Mouse (Mus musculus) liver, embryonic 12.5 days (tissue): ENCODE measurements around the gene Strada. TPM values are rescaled to one million over a fixed set of nuclear protein-coding genes. Genes with fewer than 3 reads are reported as not detected.
"Not testable (repeated sequence)": the region's sequence is repeated elsewhere in the genome, so short reads cannot be mapped to it uniquely, and the experiment has no call there.

ENCODE experiments used
- ATAC-seq: fragments of 200-750 bp; cut with Nextera tagmentation; 2 replicates; pipeline ENCODE4 v1.8.0; 2017; ENCODE audit warnings: moderate number of reproducible peaks, mild to moderate bottlenecking, moderate library complexity
- H3K27ac ChIP-seq: fragments of 300-500 bp; sonication (generic); 2 replicates; pipeline ENCODE4 v1.5.1; 2016; ENCODE audit warnings: mild to moderate bottlenecking
- H3K27me3 ChIP-seq: fragments of 300-500 bp; sonication (generic); replicated peaks from 2 replicates; pipeline ENCODE4 v1.6.1; 2016; ENCODE audit warnings: mild to moderate bottlenecking, moderate library complexity
- H3K36me3 ChIP-seq: fragments of 300-500 bp; sonication (generic); 2 replicates; pipeline ENCODE4 v1.6.1; 2016; ENCODE audit warnings: mild to moderate bottlenecking, moderate library complexity
- H3K4me1 ChIP-seq: fragments of 300-500 bp; sonication (generic); 2 replicates; pipeline ENCODE4 v1.6.1; 2016
- H3K4me2 ChIP-seq: fragments of 300-500 bp; sonication (generic); 2 replicates; pipeline ENCODE4 v1.6.1; 2016; ENCODE audit warnings: mild to moderate bottlenecking, moderate library complexity
- H3K4me3 ChIP-seq: fragments of 300-500 bp; sonication (generic); 2 replicates; pipeline ENCODE4 v1.5.1; 2016; ENCODE audit warnings: mild to moderate bottlenecking, moderate library complexity
- H3K9ac ChIP-seq: fragments of 300-500 bp; sonication (generic); 2 replicates; pipeline ENCODE4 v1.6.1; 2016; ENCODE audit warnings: mild to moderate bottlenecking, moderate library complexity
- H3K9me3 ChIP-seq: fragments of 300-500 bp; sonication (generic); replicated peaks from 2 replicates; pipeline ENCODE4 v1.6.1; 2016; ENCODE audit warnings: mild to moderate bottlenecking, moderate library complexity
- WGBS: fragments of 180-500 bp; shearing (Covaris S2); methylation state at CpG from one replicate; pipeline ENCODE4 v1.1.7; 2016; ENCODE audit not compliant: insufficient replicate concordance; 5-methylcytosine and 5-hydroxymethylcytosine counted together
- polyA plus RNA-seq: library from polyadenylated mRNA; unstranded; fragments of >200 nt; fragmentation: Nextera tagmentation; extraction: Ambion mirVana; gene quantifications from 2 replicates; pipeline ENCODE4 v1.2.1, GENCODE M21; 2016

Strada gene
- polyA plus RNA-seq, 1 experiment from 2014 or later: 12.6 TPM

- H3K9me3 ChIP-seq: no peaks in the 10 kb centered on the region
- H3K4me1 ChIP-seq: peaks cover 36% of the 10 kb centered on the region
- no peak for ATAC-seq
- WGBS: 54% methylated on average over 6 of the region's 6 CpGs
- peaks cover 94% of the 10 kb centered on the region for H3K36me3 ChIP-seq
- H3K27ac ChIP-seq: peak overlapping the region; percentile 51; the same call in 1 of the 2 replicates
- no peaks in the 10 kb centered on the region for H3K27me3 ChIP-seq
- H3K4me3 ChIP-seq: no peak overlapping the region
- H3K9ac ChIP-seq: no peak overlapping the region
- H3K4me2 ChIP-seq: no peak overlapping the region; the same call in 1 of the 2 replicates
Observed at GRCm38 (mm10) chr11:106200756-106201155, 1.2 kb downstream of the Strada start.

DNA sequence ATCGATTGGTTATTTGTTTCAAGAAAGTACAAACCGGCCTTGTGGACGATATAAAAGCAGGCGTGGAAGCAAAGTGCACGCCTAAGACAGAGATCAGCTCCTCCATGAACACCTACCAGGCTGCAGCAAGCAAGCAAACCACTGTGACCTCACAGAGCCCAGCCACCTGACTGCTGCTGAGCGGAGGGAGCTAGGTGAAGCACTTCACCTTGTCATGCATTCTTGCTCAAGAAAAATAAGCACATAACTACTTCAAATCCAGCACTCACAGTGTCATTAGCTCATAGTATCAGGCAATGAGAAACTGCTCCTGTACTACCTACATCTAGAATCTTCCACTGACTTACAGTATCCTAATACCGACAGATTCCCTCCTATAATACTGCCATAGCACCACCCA is 2.0 kb downstream of the Strada start:
- peaks cover 41% of the 10 kb centered on the region for H3K4me1 ChIP-seq
- ATAC-seq, H3K9ac ChIP-seq, H3K4me2 ChIP-seq, H3K9me3 ChIP-seq, H3K4me3 ChIP-seq, H3K27ac ChIP-seq, H3K27me3 ChIP-seq: not testable (repeated sequence)
- 84% methylated on average over 7 of the region's 7 CpGs for WGBS
- peaks cover 87% of the 10 kb centered on the region for H3K36me3 ChIP-seq

- Histone ChIP-seq H3K36me3 (peaks cover 70% of the 10 kb centered on the region), H3K27me3 (no peaks in the 10 kb centered on the region), H3K27ac (0 out of 2 replicates have a peak overlapping the region, but pooled peaks have one; percentile 12), H3K4me3 (no peak overlapping the region), H3K9ac (no peak overlapping the region), H3K4me2 (no peak overlapping the region), H3K4me1 (peaks cover 53% of the 10 kb centered on the region), H3K9me3 (no peaks in the 10 kb centered on the region)
- no peak for ATAC-seq
- WGBS: 44% methylated on average over 4 of the region's 4 CpGs
Observed at GRCm38 (mm10) chr11:106198277-106198676, 3.7 kb downstream of the Strada start.

GRCm38 (mm10) chr11:106195341-106195740 is 6.6 kb downstream of the Strada start:
- ATAC-seq: no peak
- Histone ChIP-seq H3K4me1 (peaks cover 50% of the 10 kb centered on the region), H3K27ac (peak overlapping the region; percentile 26; the same call in 1 of the 2 replicates)

DNA sequence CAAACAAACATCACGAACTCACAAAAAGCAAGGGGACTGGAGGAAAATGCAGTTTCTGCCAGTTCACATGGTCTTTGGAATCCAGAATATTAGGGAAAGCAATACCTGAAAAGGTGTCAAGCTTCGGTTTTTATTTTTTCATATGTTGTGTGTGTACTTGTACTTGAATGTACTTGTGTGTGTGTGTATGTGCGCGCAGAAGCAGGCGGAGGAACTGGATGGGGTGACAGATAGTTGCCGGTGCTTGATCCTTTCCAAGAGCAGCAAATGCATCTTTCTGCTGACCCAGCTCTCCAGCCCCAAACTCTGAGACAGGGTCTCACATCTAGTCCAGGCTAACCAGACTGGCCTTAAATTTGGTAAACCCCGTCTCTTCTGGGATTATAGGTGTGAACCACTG is 7.1 kb downstream of the Strada start:
- Histone ChIP-seq H3K36me3 (peaks cover 38% of the 10 kb centered on the region), H3K4me3 (no peak overlapping the region), H3K9me3 (no peaks in the 10 kb centered on the region), H3K27me3 (no peaks in the 10 kb centered on the region), H3K9ac (0 out of 2 replicates have a peak overlapping the region, but pooled peaks have one; percentile 2), H3K4me2 (no peak overlapping the region), H3K27ac (0 out of 2 replicates have a peak overlapping the region, but pooled peaks have one; percentile 26), H3K4me1 (peaks cover 50% of the 10 kb centered on the region)
- no peak for ATAC-seq
- WGBS: 87% methylated on average over 7 of the region's 7 CpGs

More at GRCm38 (mm10) chr11:106195341-106195740, 6.6 kb downstream of the Strada start:
- no peak overlapping the region for H3K4me3 ChIP-seq
- no peak overlapping the region for H3K4me2 ChIP-seq
- peaks cover 42% of the 10 kb centered on the region for H3K36me3 ChIP-seq
- H3K27me3 ChIP-seq: no peaks in the 10 kb centered on the region
- no peaks in the 10 kb centered on the region for H3K9me3 ChIP-seq
- H3K9ac ChIP-seq: no peak overlapping the region

- H3K4me3 ChIP-seq: peak overlapping the region; percentile 70
- H3K27ac ChIP-seq: peak overlapping the region; percentile 86
- H3K9me3 ChIP-seq: no peaks in the 10 kb centered on the region
- H3K36me3 ChIP-seq: peaks cover 33% of the 10 kb centered on the region
- H3K4me1 ChIP-seq: peaks cover 50% of the 10 kb centered on the region
- peak overlapping the region; percentile 79 for H3K9ac ChIP-seq
- WGBS: 32% methylated on average over 3 of the region's 3 CpGs
- ATAC-seq: no peak
- H3K4me2 ChIP-seq: peak overlapping the region; percentile 87
- no peaks in the 10 kb centered on the region for H3K27me3 ChIP-seq
Observed at GRCm38 (mm10) chr11:106194155-106194541, 7.8 kb downstream of the Strada start.

- ATAC-seq: peak; percentile 97
Observed at GRCm38 (mm10) chr11:106193371-106194154, 8.4 kb downstream of the Strada start.

GRCm38 (mm10) chr11:106192657-106193370 is 9.2 kb downstream of the Strada start:
- H3K9ac ChIP-seq: peak overlapping the region; percentile 79
- no peaks in the 10 kb centered on the region for H3K27me3 ChIP-seq
- peak overlapping the region; percentile 91 for H3K27ac ChIP-seq
- peak overlapping the region; percentile 87 for H3K4me2 ChIP-seq
- ATAC-seq: peak; percentile 54
- 6% methylated on average over 19 of the region's 19 CpGs for WGBS
- H3K4me1 ChIP-seq: peaks cover 38% of the 10 kb centered on the region
- H3K4me3 ChIP-seq: peak overlapping the region; percentile 70
- peaks cover 20% of the 10 kb centered on the region for H3K36me3 ChIP-seq
- H3K9me3 ChIP-seq: no peaks in the 10 kb centered on the region

More at GRCm38 (mm10) chr11:106193371-106194154, 8.4 kb downstream of the Strada start:
- H3K4me2 ChIP-seq: peak overlapping the region; percentile 87
- peak overlapping the region; percentile 70 for H3K4me3 ChIP-seq
- H3K36me3 ChIP-seq: peaks cover 28% of the 10 kb centered on the region
- no peaks in the 10 kb centered on the region for H3K9me3 ChIP-seq
- H3K4me1 ChIP-seq: peaks cover 45% of the 10 kb centered on the region
- H3K9ac ChIP-seq: peak overlapping the region; percentile 79
- WGBS: under 1% methylated on average over 43 of the region's 44 CpGs
- H3K27ac ChIP-seq: peak overlapping the region; percentile 91
- H3K27me3 ChIP-seq: no peaks in the 10 kb centered on the region

GRCm38 (mm10) chr11:106192241-106192640 is 9.7 kb downstream of the Strada start:
- 33% methylated on average over 5 of the region's 5 CpGs for WGBS
- Histone ChIP-seq H3K36me3 (peaks cover 15% of the 10 kb centered on the region), H3K27me3 (no peaks in the 10 kb centered on the region), H3K4me1 (peaks cover 37% of the 10 kb centered on the region), H3K9ac (peak overlapping the region; percentile 79), H3K4me2 (peak overlapping the region; percentile 87), H3K27ac (peak overlapping the region; percentile 91), H3K4me3 (peak overlapping the region; percentile 70), H3K9me3 (no peaks in the 10 kb centered on the region)
- ATAC-seq: no peak

DNA sequence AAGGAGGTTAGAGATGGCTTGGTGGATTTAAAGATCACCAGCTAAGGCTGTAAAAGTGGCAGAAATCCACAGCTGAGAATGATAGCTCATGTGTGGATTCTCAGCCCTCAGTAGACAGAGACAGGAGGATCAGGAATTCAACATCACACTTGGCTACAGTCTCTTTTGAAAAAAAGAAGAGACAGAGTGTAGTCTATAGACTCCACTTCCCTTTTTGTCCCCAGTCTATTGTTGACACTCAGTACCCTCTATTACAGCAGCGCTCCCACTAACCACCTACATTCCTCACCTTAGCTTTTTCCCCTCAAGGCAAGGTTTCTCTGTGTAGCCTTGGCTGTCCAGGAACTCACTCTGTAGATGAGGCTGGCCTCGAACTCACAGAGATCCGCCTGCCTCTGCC is 10.3 kb downstream of the Strada start:
- peak overlapping the region; percentile 79; the same call in 1 of the 2 replicates for H3K9ac ChIP-seq
- H3K9me3 ChIP-seq: no peaks in the 10 kb centered on the region
- 0 out of 2 replicates have a peak overlapping the region, but pooled peaks have one; percentile 91 for H3K27ac ChIP-seq
- H3K4me2 ChIP-seq: peak overlapping the region; percentile 87
- peaks cover 37% of the 10 kb centered on the region for H3K4me1 ChIP-seq
- WGBS: 81% methylated on average over 3 of the region's 3 CpGs
- no peak for ATAC-seq
- H3K27me3 ChIP-seq: no peaks in the 10 kb centered on the region
- no peak overlapping the region; the same call in 1 of the 2 replicates for H3K4me3 ChIP-seq
- H3K36me3 ChIP-seq: peaks cover 9% of the 10 kb centered on the region

- WGBS: 81% methylated on average over 4 of the region's 4 CpGs
- no peak overlapping the region for H3K4me2 ChIP-seq
- no peak for ATAC-seq
Observed at GRCm38 (mm10) chr11:106187326-106187725, 14.6 kb downstream of the Strada start.

GRCm38 (mm10) chr11:106180449-106180801 is 21.5 kb downstream of the Strada start:
- WGBS: 67% methylated on average over 2 of the region's 2 CpGs
- H3K4me2 ChIP-seq: no peak overlapping the region
- H3K9ac ChIP-seq: no peak overlapping the region
- H3K4me3 ChIP-seq: no peak overlapping the region
- H3K4me1 ChIP-seq: peaks cover 46% of the 10 kb centered on the region
- H3K27me3 ChIP-seq: no peaks in the 10 kb centered on the region
- no peak overlapping the region for H3K27ac ChIP-seq
- peaks cover 6% of the 10 kb centered on the region for H3K36me3 ChIP-seq
- no peak for ATAC-seq
- H3K9me3 ChIP-seq: no peaks in the 10 kb centered on the region

More at GRCm38 (mm10) chr11:106187326-106187725, 14.6 kb downstream of the Strada start:
- no peak overlapping the region for H3K4me3 ChIP-seq
- peaks cover 6% of the 10 kb centered on the region for H3K36me3 ChIP-seq
- H3K9me3 ChIP-seq: no peaks in the 10 kb centered on the region
- H3K27me3 ChIP-seq: no peaks in the 10 kb centered on the region
- H3K9ac ChIP-seq: no peak overlapping the region
- H3K27ac ChIP-seq: no peak overlapping the region
- H3K4me1 ChIP-seq: peaks cover 15% of the 10 kb centered on the region
